Mouse (Mus musculus) limb, embryonic 12.5 days (tissue): Measurements from ENCODE around the gene Tspyl3. TPM values are rescaled to one million over a fixed set of nuclear protein-coding genes. Genes with fewer than 3 reads are reported as not detected.

Source experiments
- ATAC-seq: fragments of 200-750 bp; cut with Nextera tagmentation; 2 replicates; pipeline ENCODE4 v1.8.0; 2017; ENCODE audit warnings: low read depth, moderate TSS enrichment; ENCODE audit not compliant: insufficient number of reproducible peaks, insufficient read depth, low FRiP score, low TSS enrichment
- H3K27ac ChIP-seq: fragments of 300-500 bp; sonication (generic); 2 replicates; pipeline ENCODE4 v1.5.1; 2016; ENCODE audit warnings: mild to moderate bottlenecking, moderate library complexity
- H3K27me3 ChIP-seq: fragments of 300-500 bp; sonication (generic); 2 replicates; pipeline ENCODE4 v1.6.1; 2016; ENCODE audit warnings: mild to moderate bottlenecking, moderate library complexity
- H3K36me3 ChIP-seq: fragments of 300-500 bp; sonication (generic); 2 replicates; pipeline ENCODE4 v1.6.1; 2016; ENCODE audit warnings: mild to moderate bottlenecking, moderate library complexity
- H3K4me1 ChIP-seq: fragments of 300-500 bp; sonication (generic); replicated peaks from 2 replicates; pipeline ENCODE4 v1.6.1; 2016
- H3K4me2 ChIP-seq: fragments of 300-500 bp; sonication (generic); 2 replicates; pipeline ENCODE4 v1.6.1; 2016; ENCODE audit warnings: mild to moderate bottlenecking, moderate library complexity
- H3K4me3 ChIP-seq: fragments of 300-500 bp; sonication (generic); replicated peaks from 2 replicates; pipeline ENCODE4 v1.5.1; 2016; ENCODE audit warnings: mild to moderate bottlenecking
- H3K9ac ChIP-seq: fragments of 300-500 bp; sonication (generic); replicated peaks from 2 replicates; pipeline ENCODE4 v1.6.1; 2016; ENCODE audit warnings: mild to moderate bottlenecking, moderate library complexity
- H3K9me3 ChIP-seq: fragments of 300-500 bp; sonication (generic); 2 replicates; pipeline ENCODE4 v1.6.1; 2016; ENCODE audit warnings: mild to moderate bottlenecking, moderate library complexity
- WGBS: fragments of 180-500 bp; shearing (Covaris S2); methylation state at CpG from one replicate; pipeline ENCODE4 v1.1.7; 2016; 5-methylcytosine and 5-hydroxymethylcytosine counted together
- polyA plus RNA-seq: library from polyadenylated mRNA; unstranded; fragments of >200 nt; fragmentation: Nextera tagmentation; extraction: Ambion mirVana; gene quantifications from 2 replicates; pipeline ENCODE4 v1.2.1, GENCODE M21; 2016

The Tspyl3 gene
- polyA plus RNA-seq, 1 experiment from 2014 or later, result 10.3 TPM

- Histone ChIP-seq H3K9ac (no peak overlapping the region), H3K4me1 (no peaks in the 10 kb centered on the region), H3K27ac (no peak overlapping the region), H3K4me2 (no peak overlapping the region), H3K27me3 (no peaks in the 10 kb centered on the region), H3K4me3 (no peak overlapping the region), H3K9me3 (no peaks in the 10 kb centered on the region), H3K36me3 (peaks cover 87% of the 10 kb centered on the region)
- WGBS, result 93% methylated on average over 2 of the region's 2 CpGs
- no peak for ATAC-seq
Measured at GRCm38 (mm10) chr2:153199114-153199513, 26.1 kb downstream of the Tspyl3 start.

GRCm38 (mm10) chr2:153198485-153198884 is 26.8 kb downstream of the Tspyl3 start:
- no peak for ATAC-seq
- peaks cover 84% of the 10 kb centered on the region for H3K36me3 ChIP-seq
- 75% methylated on average over 5 of the region's 5 CpGs for WGBS
- H3K4me1 ChIP-seq, result no peaks in the 10 kb centered on the region
- no peak overlapping the region for H3K4me3 ChIP-seq
- no peak overlapping the region for H3K4me2 ChIP-seq
- H3K27ac ChIP-seq, result no peak overlapping the region
- no peak overlapping the region for H3K9ac ChIP-seq
- H3K27me3 ChIP-seq, result no peaks in the 10 kb centered on the region
- H3K9me3 ChIP-seq, result no peaks in the 10 kb centered on the region

GRCm38 (mm10) chr2:153194255-153194654 is 31.0 kb downstream of the Tspyl3 start:
- no peak overlapping the region for H3K9ac ChIP-seq
- H3K9me3 ChIP-seq, result no peaks in the 10 kb centered on the region
- WGBS, result 88% methylated on average over 3 of the region's 3 CpGs
- no peaks in the 10 kb centered on the region for H3K4me1 ChIP-seq
- H3K4me3 ChIP-seq, result no peak overlapping the region
- no peak overlapping the region for H3K4me2 ChIP-seq
- H3K27ac ChIP-seq, result no peak overlapping the region
- no peaks in the 10 kb centered on the region for H3K27me3 ChIP-seq
- peaks cover 89% of the 10 kb centered on the region for H3K36me3 ChIP-seq
- no peak for ATAC-seq

GRCm38 (mm10) chr2:153191242-153191641 is 34.0 kb downstream of the Tspyl3 start:
- no peak overlapping the region for H3K9ac ChIP-seq
- 82% methylated on average over 2 of the region's 2 CpGs for WGBS
- H3K27me3 ChIP-seq, result no peaks in the 10 kb centered on the region
- ATAC-seq, result no peak
- H3K36me3 ChIP-seq, result peaks cover 94% of the 10 kb centered on the region
- H3K9me3 ChIP-seq, result no peaks in the 10 kb centered on the region
- no peaks in the 10 kb centered on the region for H3K4me1 ChIP-seq
- H3K4me3 ChIP-seq, result no peak overlapping the region
- no peak overlapping the region for H3K4me2 ChIP-seq
- no peak overlapping the region for H3K27ac ChIP-seq

GRCm38 (mm10) chr2:153187848-153188247 is 37.4 kb downstream of the Tspyl3 start:
- Histone ChIP-seq H3K4me3 (no peak overlapping the region), H3K27me3 (no peaks in the 10 kb centered on the region), H3K36me3 (peaks cover 100% of the 10 kb centered on the region), H3K9ac (no peak overlapping the region), H3K27ac (no peak overlapping the region), H3K9me3 (no peaks in the 10 kb centered on the region), H3K4me1 (no peaks in the 10 kb centered on the region), H3K4me2 (no peak overlapping the region)
- WGBS, result 90% methylated on average over 2 of the region's 2 CpGs
- no peak for ATAC-seq

GRCm38 (mm10) chr2:153186176-153186591 is 39.1 kb downstream of the Tspyl3 start:
- Histone ChIP-seq H3K9ac (no peak overlapping the region), H3K27me3 (no peaks in the 10 kb centered on the region), H3K36me3 (peaks cover 97% of the 10 kb centered on the region), H3K4me2 (no peak overlapping the region), H3K27ac (no peak overlapping the region), H3K9me3 (no peaks in the 10 kb centered on the region), H3K4me1 (no peaks in the 10 kb centered on the region), H3K4me3 (no peak overlapping the region)
- no peak for ATAC-seq
- 63% methylated on average over 2 of the region's 2 CpGs for WGBS

GRCm38 (mm10) chr2:153179961-153180360 is 45.3 kb downstream of the Tspyl3 start:
- no peak overlapping the region for H3K27ac ChIP-seq
- no peaks in the 10 kb centered on the region for H3K27me3 ChIP-seq
- no peak overlapping the region for H3K4me2 ChIP-seq
- ATAC-seq, result no peak
- H3K9me3 ChIP-seq, result no peaks in the 10 kb centered on the region
- WGBS, result 84% methylated on average over 3 of the region's 3 CpGs
- H3K4me1 ChIP-seq, result 0 out of 2 replicates have a peak, but pooled peaks cover 4% of the 10 kb centered on the region
- no peak overlapping the region for H3K4me3 ChIP-seq
- no peak overlapping the region for H3K9ac ChIP-seq
- peaks cover 63% of the 10 kb centered on the region for H3K36me3 ChIP-seq

GRCm38 (mm10) chr2:153179126-153179860 is 45.9 kb downstream of the Tspyl3 start:
- Histone ChIP-seq H3K27me3 (no peaks in the 10 kb centered on the region), H3K36me3 (peaks cover 59% of the 10 kb centered on the region), H3K4me3 (no peak overlapping the region), H3K9ac (no peak overlapping the region), H3K4me2 (no peak overlapping the region), H3K4me1 (0 out of 2 replicates have a peak, but pooled peaks cover 4% of the 10 kb centered on the region), H3K9me3 (no peaks in the 10 kb centered on the region), H3K27ac (no peak overlapping the region)
- no peak for ATAC-seq
- 86% methylated on average over 10 of the region's 10 CpGs for WGBS

- H3K27ac ChIP-seq, result no peak overlapping the region
Measured at GRCm38 (mm10) chr2:153177188-153177587, 48.1 kb downstream of the Tspyl3 start.

GRCm38 (mm10) chr2:153175995-153176570 is 49.2 kb downstream of the Tspyl3 start:
- no peak overlapping the region for H3K4me3 ChIP-seq
- no peak overlapping the region for H3K4me2 ChIP-seq
- peaks cover 30% of the 10 kb centered on the region for H3K36me3 ChIP-seq
- no peaks in the 10 kb centered on the region for H3K9me3 ChIP-seq
- no peaks in the 10 kb centered on the region for H3K27me3 ChIP-seq
- 0 out of 2 replicates have a peak, but pooled peaks cover 4% of the 10 kb centered on the region for H3K4me1 ChIP-seq
- WGBS, result 67% methylated on average over 8 of the region's 8 CpGs
- no peak overlapping the region for H3K9ac ChIP-seq
- H3K27ac ChIP-seq, result no peak overlapping the region
- ATAC-seq, result no peak

More at GRCm38 (mm10) chr2:153177188-153177587, 48.1 kb downstream of the Tspyl3 start:
- Histone ChIP-seq H3K27me3 (no peaks in the 10 kb centered on the region), H3K4me2 (no peak overlapping the region), H3K9me3 (no peaks in the 10 kb centered on the region), H3K36me3 (peaks cover 39% of the 10 kb centered on the region), H3K9ac (no peak overlapping the region), H3K4me1 (0 out of 2 replicates have a peak, but pooled peaks cover 4% of the 10 kb centered on the region), H3K4me3 (no peak overlapping the region)
- no peak for ATAC-seq
- 89% methylated on average over 3 of the region's 3 CpGs for WGBS
